Mouse (Mus musculus) E14TG2a.4 (cell line): ENCODE results near the gene AC124108.1.

Experiments used
- CTCF ChIP-seq: conservative IDR thresholded peaks from 2 replicates; pipeline ENCODE4 v1.5.1; 2014; ENCODE audit warnings: low read length
- NANOG ChIP-seq: IDR thresholded peaks from 2 replicates; pipeline ENCODE4 v1.6.1; 2014; ENCODE audit warnings: borderline replicate concordance, low read length, mixed read lengths

DNA sequence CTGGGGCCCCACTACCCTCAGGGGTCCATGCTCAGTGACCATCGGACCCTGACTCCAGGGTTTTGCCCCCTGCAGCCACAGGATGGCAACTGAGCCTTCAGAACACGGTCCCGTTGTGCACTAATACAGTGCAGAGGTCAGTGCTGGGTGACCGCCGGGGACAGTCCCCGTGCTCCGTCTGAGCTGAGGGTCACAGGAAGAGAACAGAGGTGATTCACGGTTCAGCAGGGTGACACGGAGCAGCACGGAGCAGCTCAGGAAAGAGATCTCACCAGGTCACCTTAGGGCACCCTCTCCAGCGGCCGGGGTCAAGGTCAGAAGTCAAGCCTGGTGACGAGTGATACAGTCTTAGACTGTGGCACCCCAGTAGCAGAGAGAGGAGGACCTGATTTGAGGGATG lies 49.5 kb upstream of the AC124108.1 start:
- no peak for TF ChIP-seq CTCF
- no peak for TF ChIP-seq NANOG
